Mouse (Mus musculus) right cerebral cortex, postnatal 4 days (tissue): ENCODE data around the gene Nphp4.
"Not testable (repeated sequence)": the region's sequence is repeated elsewhere in the genome, so short reads cannot be mapped to it uniquely, and the experiment has no call there.

Experiments
- DNase-seq: peaks from one replicate; pipeline ENCODE4 v3.0.0-alpha.2; 2022

Nphp4 gene

GRCm38 (mm10) chr4:152480426-152480825, 3.9 kb downstream of the Nphp4 start:
- DNase-seq = no peak

DNA sequence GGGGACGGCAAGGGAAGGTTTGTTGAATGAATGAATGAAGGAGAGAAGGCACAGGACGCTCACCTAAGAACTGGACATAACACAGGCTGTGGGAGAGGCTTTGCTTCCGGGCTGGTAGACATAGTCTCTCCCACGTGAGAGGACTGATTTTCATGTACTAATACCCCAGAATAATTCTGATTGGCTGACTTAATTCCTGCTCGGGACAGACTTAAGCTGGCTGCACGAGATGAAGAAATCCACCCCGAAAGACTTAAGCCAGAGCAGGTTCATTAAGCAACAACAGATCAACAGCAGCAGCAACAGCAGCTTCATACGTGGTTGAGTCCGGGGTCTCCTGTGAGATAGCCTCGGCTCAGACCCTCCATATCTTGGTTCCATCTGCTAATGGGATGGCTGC, 11.5 kb downstream of the Nphp4 start:
- DNase-seq = no peak

- no peak for DNase-seq
These were observed 13.8 kb downstream of the Nphp4 start for GRCm38 (mm10) chr4:152490311-152490710.

DNA sequence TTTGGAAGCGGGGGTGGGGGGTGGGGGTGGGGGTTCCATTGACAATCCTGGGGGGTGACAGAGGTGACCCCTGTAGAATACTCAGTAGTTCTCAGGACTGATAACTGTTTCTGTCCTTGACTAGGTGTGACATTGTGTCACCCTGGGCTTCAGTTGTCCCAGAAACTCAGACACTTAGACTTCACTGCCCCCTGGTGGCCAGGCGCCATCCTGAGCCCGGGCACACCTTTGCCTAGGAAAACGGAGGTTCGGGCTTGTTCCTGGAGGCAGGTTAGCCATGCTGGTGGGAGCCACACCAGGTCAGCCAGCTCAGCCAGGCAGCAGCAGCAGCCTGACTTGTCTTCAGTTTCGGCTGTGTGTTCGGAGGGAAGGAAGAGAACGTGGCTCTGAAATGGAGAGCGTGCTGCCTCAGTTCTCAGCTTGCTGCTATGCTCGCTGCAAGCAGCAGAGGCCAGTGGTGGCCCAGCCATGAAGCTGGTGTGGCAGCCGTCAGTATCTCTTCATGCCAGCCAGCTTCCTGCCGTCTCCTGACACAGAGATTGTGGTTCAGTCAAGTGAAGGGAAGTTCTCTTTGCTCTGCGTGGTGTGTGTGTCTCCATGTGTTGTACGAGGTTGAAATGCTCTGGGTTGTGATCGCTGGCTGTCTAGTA, 14.9 kb downstream of the Nphp4 start:
- DNase-seq = peak; percentile 85

DNA sequence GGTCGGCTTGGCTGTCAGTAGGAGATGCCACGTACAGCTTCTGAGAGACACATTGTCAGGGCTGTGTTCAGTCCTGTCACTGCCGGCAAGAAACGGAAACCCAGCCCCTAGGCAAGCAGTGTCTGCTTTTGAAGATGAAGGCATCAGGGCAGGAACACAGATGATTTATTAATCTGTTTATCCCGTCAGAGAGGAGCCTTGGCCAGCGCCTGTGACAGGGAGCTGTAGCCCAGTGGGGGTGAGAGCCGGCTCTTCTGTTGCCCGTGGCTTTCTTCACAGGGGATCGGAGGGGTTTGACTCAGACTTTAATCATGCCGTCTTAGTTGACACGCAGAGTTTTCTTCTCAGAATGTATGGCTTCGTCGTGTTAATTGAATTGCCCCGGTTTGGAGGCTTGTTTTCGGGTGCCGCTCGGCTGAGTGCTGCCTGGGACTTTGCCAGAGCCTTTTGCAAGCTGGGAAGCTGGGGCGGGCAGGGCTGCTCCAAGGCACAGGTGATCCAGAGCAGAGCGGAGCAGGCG, 17.9 kb downstream of the Nphp4 start:
- no peak for DNase-seq

DNA sequence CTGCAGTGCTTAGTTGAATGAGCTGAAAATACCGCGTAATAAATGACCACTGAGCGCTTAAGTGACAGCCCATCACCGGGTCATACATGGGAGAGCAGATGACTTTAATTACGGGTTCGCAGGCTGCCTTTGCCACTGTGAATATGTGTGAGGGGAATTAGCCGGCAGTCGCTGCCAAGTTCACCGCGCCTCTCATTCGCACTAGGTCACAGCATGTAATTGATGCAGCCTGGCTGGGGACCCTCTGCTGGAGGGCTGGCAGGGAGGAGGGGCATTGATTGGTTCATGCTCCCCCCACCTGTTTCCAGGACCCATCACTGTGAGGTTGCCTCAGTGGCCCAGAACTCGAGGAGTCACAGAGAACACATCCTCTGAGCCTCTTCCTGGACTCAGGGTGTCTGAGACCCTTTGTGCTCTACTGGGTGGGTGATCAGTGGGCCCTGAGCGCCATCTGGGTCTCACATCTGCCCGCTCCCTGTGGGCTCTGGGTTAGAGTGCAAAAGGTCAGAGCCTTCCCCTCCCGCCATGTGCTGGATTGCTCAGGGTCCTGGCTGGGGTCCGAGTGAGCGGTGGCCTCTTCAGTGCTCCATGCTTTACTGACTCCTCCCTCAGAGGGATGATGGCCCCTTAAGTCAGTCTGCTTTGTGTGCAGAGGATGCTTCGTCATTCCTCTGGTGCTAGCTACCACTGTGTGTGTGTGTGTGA, 35.9 kb downstream of the Nphp4 start:
- DNase-seq = no peak

DNA sequence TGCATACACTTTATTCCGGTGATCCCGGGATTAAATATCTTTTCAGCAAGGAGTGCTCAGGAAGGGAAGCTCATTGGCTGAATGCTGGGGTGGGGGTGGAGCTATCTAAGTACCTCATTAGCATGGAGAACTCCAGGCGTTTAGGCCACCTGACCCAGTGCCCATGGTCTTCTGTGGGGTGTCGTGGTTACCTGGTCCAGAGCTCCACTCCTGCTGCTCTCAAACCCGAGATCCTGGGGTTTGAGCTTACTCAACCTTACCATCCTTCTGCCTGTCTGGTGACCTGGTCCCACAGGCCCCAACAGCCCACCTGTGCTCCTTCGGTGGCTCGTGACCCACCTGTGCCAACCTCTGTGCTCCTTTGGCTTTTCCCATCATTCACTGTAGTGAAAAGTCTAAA, 38.4 kb downstream of the Nphp4 start:
- no peak for DNase-seq

GRCm38 (mm10) chr4:152519106-152519505, 42.6 kb downstream of the Nphp4 start:
- DNase-seq = no peak

DNA sequence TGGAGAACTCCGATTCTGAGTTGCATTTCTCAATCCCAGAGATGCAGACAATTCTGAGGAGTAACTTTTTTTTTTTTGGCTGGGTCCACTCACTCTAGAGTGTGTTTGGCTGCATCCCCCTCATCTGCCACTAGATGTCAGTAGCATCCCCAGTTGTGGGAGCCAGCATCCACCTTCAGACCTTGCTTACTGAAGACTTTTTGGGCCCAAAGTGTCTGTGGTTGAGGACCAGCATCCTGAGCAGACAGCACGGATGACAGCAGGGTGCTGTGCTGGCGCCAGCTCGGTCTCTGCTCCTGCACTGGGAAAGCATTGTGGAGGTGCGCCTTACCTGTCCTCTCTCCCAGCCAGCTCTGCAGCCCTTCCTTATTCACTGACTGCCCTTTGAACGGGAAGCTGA, 43.6 kb downstream of the Nphp4 start:
- DNase-seq = peak; percentile 86

DNA sequence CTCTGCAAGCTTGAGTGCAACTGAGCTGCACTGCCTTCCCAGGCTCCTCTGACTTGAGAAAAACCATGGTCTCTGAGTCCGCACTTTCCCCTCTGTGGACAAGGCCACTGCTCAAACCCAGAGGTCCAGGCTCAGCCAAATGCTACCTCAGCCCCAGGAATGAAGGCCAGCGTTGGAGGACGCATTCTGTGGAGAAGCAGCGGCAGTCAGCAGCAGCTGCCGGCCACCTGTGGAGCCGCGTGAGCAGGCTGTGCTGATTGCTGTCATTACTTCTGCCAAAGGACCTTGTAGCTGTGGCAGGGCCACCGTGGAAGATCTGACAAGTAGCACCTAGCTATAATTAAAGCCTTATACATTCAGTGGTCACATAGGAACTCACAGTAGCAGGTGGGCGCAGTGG, 56.4 kb downstream of the Nphp4 start:
- no peak for DNase-seq

- DNase-seq = no peak
These were observed 63.2 kb downstream of the Nphp4 start for GRCm38 (mm10) chr4:152539756-152540155.

DNA sequence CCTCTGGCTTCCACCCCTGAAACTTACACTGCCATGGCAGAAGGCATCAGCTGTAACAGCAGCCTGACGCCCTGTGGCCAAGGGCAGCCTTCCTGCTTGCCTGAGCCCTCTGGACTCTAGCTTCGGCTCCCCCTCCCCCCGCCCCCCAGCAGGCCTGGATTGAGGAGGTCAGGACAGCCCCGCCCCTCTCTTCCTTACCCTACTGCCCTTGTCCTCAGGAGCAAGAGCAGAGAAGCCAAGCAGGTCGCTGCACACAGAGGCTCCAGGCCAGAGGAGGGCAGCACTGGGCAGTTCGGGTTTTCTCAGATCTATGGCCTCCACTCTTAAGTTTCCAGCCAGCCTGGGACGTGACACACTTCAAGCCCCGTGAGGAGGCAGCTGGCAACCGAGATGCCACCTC, 64.7 kb downstream of the Nphp4 start:
- no peak for DNase-seq

DNA sequence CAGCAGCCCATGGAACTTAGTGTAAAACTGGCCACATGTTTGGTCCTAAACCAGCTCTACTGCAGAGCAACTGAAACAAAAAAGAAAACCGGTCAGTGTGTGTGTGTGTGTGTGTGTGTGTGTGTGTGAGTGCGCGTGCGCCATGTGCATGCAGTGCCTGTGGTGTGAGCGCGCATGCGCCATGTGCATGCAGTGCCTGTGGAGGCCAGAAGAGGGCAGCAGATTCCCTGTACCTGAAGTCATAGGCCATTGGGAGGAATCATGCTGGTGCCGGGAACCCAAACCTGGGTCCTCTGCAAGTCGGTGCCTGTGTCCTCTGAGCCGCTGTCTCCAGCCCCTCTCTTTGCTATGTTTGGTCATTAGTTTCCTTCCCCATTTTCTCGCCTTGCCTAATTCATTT, 65.9 kb downstream of the Nphp4 start:
- no peak for DNase-seq

DNA sequence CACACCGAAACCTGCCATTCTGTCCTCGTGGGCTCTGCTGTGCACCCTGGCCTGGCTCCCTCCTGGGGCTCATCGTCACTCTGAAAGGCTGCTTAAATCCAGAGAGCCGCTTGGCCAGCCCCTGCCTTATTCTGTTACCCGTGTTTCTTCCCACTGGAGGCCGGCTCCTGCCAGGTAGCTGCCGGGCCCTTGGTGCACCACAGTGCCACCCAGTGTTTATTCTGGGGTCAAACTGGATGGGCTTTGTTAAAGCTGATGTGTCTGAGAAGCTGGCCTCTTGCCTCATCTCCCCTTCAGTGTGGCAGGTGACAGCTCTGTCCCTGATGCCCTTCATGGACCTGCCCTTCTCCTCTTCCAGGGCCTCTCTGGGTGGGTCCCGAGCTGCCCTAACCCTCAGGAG, 70.0 kb downstream of the Nphp4 start:
- DNase-seq = no peak

DNA sequence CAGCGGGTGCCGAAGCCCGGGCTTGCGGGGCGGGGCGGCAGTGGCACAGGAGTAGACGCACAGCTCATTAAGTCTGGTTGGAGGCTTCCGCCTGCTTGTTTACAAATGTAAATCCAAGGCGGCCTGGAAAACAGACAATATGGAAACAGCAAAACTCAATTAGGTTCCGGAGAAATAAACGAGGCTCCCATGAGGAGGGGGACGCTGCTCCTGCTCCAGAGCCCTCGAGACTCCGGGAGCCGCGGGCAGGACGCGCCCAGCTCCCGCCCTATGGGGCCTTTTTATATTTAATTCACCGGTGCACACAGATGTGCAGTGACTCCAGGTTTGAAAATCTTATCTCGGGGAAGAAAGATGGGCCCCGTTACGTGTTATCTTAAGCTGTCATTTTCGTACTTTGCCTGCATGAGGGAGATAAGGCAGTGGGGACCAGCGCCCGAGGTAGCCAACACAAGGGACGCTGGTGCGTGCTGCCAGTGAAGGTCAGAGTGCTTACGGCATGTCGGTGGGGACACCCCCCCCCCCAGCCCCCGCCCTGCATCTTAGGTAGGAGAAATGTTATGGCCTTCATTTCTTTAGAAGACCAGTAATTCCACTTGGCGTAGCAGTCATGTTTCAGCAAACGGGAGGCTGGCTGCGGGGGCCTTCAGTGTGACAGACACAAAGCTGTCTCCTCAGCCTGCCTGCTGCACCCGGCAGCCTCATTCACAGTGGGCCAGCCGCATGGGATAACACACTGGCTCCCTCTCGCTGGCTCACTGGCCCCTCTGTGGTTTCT, 71.6 kb downstream of the Nphp4 start:
- DNase-seq = no peak

- DNase-seq = no peak
These were observed 73.1 kb downstream of the Nphp4 start for GRCm38 (mm10) chr4:152549507-152550202.

DNA sequence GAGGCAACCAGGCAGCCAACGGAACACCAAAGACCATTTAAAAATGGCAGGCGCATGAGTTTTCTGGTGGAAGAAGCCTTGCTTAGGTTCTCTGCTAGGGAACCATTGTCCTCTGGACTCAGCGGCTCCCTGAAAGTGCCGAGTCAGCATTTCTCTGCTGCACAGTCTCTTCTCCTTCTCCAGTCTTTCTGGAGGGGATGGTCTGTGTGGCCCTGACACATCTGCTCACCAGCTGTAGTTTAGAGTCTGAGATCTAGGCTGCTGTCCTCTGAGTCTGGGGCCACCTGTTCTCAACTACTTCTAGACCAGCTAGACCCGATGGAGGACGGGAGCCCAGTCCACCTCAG, 73.7 kb downstream of the Nphp4 start:
- DNase-seq = no peak

GRCm38 (mm10) chr4:152553582-152554285, 77.2 kb downstream of the Nphp4 start:
- DNase-seq = no peak

DNA sequence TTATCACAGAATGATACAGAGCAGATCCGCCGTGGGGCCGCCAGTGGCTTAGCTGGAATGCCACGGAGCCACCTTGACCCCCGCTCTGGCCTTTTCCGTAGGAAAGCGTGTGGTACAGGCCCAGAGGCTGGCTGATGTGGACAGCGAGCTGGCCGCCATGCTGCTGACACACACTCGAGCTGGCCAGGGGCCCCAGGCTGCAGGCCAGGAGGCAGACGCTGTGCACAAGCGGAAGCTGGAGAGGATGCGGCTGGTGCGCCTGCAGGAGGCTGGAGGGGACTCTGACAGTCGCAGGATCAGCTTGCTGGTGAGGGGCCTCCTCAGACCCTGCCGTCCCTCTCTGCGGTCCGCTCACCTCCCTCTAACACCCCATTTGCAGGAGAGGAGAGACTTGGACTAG, 77.9 kb downstream of the Nphp4 start:
- no peak for DNase-seq

DNA sequence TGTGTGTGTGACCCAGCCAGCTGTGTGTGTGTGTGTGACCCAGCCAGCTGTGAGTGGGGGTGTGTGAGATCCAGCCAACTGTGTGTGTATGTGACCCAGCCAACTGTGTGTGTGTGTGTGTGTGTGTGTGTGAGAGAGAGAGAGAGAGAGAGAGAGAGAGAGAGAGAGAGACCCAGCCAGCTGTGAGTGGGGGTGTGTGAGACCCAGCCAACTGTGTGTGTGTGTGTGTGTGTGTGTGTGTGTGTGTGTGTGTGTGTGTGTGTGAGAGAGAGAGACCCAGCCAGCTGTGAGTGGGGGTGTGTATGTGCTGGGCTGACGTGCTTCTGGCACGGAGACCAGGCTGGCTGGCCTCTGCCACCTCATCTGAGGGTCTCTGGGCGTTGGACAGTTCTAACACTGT, 79.3 kb downstream of the Nphp4 start:
- DNase-seq = not testable (repeated sequence)

- no peak for DNase-seq
These were observed 81.7 kb downstream of the Nphp4 start for GRCm38 (mm10) chr4:152558246-152558645.

GRCm38 (mm10) chr4:152568006-152568405, 91.5 kb downstream of the Nphp4 start:
- no peak for DNase-seq
